Mouse (Mus musculus) CD4-positive, CD25-positive, alpha-beta regulatory T cell, adult 2 months (primary cell): Measurements from ENCODE around the gene Bcl2.
A peak's percentile ranks its signal among the peaks of the same experiment; 100 is the strongest.

ENCODE experiments used
- DNase-seq: peaks from one replicate; pipeline ENCODE4 v3.0.0-alpha.2; 2012; ENCODE audit warnings: low read depth, low spot score

Bcl2 gene

DNA sequence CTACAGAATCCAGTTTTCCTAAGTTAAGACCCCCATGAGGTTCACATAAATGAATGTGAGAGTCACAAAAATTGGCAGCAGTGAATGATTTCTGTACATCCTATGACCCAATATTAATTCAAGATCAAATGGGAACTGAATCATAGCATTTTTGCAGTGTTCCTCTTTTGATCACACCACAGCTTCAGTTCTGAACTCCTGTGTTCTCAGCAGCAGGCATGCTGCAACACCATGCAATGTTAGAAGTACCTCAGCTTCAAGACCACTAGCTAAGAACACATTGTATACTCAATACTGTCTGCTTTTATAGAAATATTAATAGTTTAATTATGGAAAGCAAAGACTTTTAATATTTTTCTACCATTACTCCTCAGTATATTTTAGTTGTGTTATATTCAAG lies 85.8 kb downstream of the Bcl2 start:
- DNase-seq = no peak

GRCm38 (mm10) chr1:106627241-106627640 lies 86.8 kb downstream of the Bcl2 start:
- no peak for DNase-seq

DNA sequence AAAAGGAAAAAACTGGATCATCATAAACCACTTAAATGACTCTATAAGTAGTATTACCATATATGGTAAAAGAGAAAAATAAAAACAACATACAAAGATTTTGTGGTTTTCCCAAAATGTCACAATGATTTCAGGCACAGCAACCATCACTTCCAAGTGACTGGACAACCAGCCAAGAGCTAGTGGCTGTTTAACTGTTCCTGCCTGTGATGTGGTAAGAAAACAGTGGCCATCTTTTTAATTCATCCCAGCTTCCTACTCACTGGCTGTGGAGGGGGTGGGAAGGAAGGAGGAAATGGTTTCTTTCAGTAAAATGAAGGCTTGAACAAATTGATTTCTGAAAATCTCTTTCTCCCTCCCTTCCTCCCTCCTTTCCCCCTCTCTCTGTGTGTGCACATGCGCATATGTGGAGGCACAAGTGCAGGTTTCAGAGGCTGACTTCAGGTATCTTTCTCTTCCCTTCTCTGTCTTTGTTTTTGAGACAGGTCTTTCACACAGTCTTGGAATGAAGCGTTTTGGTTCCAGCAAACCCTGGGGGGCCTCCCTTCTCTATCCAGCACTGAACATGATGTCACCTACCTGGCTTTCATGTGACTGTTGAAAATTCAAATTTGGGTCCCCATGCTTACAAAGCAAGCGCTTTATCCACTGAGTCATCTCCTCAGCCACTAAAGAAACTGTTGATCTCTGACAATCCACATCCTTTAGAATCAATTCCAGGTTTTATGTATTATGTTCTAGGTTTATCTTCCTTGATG lies 93.7 kb downstream of the Bcl2 start:
- DNase-seq = peak; percentile 44

DNA sequence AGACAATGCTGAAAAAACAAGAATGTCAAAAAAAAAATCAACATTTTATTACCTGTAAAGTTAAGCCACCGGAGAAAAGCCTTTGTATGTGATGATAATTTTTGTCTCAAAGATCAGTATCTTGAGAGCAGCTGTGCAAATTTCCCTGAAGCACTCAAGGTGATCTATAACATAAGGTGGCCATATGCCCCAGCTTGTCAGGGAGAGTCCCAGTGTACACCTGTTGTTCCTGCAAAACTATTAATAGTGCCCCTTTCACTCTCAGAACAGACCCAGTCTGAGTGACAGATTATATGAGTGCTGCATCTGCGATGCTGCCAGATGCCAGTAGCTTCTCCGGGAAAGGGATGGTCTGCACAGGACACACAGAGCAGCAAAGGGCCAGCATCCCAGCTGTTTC lies 95.3 kb downstream of the Bcl2 start:
- no peak for DNase-seq

DNA sequence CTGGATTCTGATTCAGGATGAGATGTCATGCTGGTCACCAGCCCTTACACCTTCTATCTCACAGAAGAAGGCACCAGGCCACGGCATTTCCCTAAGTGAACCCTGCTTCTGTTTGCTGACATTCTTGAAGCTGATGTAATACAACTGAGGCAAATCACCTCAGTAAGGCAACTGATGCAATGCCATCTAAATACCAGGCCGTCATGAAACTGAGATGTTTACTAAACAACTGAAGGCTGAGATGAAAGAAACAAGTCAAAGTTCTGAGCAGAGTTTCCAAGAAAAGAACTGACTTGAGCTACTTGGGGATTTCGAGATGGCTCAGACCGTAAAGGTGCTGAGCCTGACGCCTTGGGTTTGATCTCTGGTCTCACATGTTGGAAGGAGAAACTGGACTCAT lies 97.1 kb downstream of the Bcl2 start:
- peak; percentile 56 for DNase-seq

DNA sequence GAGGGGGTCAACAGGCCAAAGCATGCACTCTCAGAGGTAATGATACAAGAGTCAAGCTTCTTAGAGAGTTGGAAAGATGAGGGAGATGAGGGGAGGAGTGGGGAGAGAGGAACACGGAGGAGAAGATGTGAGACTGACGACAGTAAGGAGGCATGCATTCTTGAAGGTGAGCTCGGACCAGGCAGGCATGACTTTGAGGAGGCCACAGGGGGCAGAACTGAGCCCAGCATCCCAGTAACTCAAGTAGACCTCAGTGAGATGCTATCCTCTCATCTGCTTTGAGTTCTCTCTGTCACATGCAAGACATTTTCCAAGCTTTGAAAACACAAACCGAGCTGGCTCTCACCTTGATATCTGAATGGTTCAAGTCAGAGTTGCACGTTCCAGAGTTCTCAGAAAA lies 100.7 kb downstream of the Bcl2 start:
- DNase-seq = peak; percentile 72

DNA sequence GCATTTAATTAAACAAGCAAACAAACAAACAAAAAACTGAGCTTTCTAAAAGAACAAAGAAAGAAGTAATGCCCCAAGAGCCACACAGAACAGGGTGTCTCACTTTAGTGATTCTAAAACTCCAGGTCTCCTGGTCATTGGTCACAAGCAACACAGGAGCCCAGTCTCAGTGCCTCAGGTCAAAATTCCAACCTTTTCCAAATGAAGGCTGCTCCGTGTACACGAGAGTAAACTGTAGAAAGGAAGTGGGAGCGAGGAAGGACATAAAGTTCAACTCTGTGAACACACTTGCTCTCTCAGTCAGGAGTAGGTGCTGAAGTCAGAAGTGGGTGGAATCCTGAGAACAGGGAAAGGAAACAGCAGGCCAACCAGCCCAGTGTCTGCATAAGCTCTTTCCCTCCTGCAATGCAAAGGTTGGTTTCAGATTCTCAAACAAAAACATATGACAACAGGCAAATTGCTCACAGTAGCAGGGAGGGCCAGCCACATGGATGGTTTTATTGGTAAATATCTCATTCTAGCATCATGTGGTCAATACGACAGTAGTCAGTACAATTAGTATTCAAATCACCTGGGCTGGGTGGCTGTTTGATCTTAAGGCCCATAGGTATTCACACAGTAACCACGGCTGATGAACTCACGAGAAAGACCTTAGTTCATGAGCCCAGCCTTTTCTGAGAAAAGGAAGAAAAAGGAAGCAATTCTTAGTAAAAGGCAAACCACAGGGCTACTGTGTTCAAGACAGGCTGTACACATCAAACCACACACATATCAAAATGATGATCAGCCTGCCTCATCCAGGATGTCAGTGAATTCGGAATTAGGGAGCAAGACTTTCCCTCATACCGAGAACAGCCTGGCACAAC lies 101.7 kb downstream of the Bcl2 start:
- DNase-seq = peak; percentile 73

DNA sequence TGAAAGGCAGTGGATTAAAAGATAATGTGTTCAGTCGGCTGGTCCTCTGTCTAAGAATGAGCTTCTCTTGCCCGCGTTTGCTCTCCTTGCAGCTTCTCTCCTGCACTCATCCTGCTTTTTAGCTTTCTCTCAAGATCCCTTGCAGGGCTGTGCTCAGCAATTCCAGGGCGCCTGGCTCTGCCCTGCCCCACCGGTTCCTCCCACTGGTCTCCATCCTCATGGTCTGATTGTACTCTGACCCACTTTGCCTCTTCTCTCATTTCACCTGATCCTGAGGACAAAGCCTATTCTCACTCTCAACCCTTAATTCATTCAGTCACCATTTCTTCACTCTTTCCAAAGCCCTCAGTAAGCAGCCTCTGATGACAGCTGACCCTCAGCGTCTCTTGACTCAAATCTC lies 102.8 kb downstream of the Bcl2 start:
- no peak for DNase-seq

DNA sequence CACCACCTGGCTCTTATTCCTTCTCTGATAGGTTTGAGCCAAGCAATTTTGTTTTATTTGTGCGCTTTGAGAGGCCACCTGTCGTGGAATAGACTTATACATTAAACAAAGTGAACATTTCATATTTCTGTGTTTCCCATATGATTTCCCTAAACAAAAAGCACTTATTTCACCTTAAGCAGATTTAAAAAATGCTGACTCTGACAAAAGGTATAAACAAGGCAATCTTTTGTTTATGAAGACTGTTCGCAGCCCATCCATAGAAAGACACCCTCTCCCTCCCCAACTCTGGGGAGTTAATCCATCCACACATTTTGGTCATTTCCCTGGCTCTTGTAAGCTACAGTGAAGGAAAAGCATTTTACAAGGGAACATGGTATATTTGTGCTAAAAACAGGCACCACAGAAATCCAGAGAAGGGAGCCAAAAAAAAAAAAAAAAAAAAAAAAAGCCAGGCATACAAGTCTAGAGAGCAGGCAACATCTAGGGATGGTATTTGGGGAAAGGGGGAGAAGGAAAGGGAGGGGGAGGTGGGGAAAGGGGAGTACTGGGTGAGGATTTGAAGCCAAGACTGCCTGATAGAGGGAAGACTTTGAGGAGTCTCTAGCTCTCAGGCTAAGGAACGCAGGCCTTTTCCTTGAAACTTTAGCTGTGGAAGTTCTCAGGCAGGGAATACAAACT lies 105.8 kb downstream of the Bcl2 start:
- no peak for DNase-seq

- DNase-seq = peak; percentile 63
These were observed 107.1 kb downstream of the Bcl2 start for GRCm38 (mm10) chr1:106606951-106607350.

DNA sequence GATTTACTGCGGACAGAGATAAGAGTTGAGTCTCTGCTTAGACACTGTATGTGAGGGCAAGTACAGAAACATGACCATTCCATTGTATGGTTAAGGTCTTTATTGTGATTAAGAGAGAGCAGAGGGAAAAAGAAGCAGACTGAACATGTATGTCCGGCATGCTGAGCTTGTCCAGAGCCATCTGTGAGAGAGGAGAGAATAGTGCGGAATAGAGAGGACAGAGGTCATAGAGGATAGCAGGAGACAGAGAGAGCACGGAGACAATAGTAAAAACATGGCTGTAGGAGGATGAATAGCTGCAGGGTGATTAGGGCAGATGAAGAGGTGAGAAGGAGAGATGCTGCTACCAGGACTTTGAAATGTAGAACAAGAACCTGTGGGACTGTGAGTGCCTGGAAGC lies 110.7 kb downstream of the Bcl2 start:
- DNase-seq = no peak

- no peak for DNase-seq
These were observed 111.1 kb downstream of the Bcl2 start for GRCm38 (mm10) chr1:106602941-106603340.

DNA sequence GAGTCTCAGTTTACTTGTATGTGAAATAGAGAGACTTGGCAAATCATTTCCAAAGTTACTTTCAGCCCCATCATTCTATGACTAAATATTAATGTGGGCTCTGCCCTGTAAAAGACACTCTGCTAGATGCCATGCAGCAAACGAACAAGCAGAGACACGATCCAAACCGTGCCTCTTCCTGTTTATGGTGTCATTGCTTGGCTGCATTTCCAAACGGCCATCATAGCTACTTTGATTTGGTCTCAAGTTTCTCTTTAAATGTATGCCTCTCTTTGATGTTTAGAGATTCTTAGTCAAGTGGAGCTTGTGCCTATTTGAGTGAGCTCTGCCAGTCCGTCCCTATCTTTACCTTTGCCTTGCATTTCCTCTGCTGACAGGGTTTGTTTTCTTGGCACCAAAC lies 111.5 kb downstream of the Bcl2 start:
- peak; percentile 50 for DNase-seq

GRCm38 (mm10) chr1:106601247-106601646 lies 112.8 kb downstream of the Bcl2 start:
- DNase-seq = peak; percentile 55

DNA sequence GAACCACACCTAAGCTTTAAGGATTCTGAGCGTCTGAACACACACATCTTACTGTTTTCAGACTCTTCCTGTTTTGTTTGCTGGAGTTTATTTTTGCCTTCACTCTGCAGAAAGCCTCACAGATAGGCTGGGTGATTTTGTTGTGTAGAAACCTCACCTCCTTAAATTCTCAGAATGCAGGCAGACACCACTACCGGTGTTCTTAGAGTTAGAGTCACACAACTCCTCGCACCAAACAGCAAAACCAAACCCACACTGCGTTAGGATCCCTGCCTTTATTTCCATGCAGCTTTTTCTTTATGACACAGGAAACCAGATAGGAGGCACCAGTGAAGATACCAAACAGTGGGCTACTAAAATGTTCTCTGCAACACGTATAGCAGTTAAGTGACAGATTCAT lies 113.2 kb downstream of the Bcl2 start:
- DNase-seq = peak; percentile 74

DNA sequence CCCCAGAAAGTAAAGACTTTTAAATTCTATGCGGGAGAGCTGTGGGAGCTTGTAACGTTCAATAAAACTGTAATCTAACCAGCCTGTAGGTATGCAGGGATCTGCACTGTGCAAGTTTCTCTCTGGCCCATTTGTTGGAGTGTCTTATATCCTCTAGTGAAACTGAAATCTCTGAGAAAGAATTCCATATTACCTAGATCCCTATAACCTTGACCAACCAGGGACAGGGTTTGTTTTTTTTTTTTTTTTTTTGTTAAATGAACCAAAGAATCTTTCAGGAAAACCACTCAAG lies 115.8 kb downstream of the Bcl2 start:
- no peak for DNase-seq

DNA sequence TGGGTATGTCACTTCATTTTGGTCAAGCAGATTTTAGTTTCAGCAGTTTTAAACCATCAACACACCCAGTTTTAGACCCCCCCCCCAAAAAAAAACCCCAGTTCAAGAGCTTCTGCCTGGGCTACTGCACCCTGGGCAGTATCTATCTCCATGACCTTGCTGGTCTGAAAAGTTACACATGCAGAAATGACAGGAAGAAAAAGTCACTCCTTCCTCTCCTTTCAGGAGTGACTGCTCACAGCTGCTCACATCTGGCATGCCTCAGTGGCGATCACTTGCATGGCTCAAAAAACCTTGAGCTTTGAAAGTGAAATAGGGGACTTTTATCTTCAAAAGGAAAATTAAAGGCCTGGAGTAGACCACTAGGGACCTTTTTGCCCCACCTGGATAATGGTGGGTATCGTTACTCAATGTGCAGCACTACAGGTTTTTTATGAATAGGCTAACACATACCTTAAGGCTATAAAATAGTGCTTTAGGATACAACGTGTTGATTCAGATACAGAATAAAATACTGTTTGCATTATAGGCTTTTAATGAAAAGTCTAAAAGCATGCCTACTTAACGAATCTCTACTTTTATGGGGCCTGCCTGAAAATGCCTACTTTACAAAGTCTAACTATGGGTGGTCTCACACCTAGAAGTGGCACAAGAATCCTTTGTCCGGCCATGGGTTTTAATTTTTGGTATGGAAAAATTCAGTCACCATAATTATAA lies 116.3 kb downstream of the Bcl2 start:
- no peak for DNase-seq

DNA sequence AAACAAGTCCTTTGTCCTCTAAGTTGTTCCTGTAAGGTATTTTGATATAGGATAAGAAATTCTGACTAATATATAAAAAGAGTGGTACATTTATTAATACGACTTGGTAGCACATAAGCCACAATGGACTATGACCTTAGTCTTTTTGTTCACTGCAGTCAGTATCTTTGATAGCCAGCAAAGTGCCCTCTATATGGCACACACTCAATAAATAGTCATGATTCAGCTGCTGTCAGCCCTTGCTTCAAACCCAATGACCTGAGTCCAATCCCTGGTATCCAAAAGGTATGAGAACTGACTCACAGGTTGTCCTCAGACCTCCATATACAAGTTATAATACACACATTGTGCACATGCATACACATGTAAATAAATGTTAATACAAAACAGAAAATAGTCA lies 117.7 kb downstream of the Bcl2 start:
- DNase-seq = no peak

DNA sequence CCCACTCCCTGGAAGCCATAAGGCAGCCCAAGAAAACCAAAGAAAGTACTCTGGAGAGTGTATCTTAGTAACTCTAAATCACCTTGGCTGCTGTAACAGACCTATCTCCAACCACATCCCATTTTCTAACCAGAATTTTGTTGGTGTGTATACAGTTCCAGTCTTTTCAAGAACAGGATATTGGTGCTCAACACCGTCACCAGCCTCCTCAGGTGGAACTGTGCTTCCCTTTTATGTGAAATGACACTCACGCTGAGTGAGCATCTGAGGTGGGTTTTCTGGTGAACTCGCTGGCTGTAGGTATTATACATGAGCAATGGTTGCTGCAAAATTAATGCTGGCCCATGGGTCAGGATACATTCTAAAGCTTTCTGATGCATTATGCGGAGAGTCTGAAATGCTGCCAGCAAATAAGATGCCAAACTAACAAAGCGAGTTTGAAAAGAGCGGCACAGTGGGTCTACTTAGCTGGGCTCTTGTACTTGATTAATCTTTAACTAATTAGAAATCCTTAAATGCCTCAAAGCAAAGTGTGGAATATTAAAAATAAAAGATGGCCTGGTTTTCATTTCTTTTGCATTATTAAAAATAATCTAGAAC lies 118.7 kb downstream of the Bcl2 start:
- DNase-seq = no peak

DNA sequence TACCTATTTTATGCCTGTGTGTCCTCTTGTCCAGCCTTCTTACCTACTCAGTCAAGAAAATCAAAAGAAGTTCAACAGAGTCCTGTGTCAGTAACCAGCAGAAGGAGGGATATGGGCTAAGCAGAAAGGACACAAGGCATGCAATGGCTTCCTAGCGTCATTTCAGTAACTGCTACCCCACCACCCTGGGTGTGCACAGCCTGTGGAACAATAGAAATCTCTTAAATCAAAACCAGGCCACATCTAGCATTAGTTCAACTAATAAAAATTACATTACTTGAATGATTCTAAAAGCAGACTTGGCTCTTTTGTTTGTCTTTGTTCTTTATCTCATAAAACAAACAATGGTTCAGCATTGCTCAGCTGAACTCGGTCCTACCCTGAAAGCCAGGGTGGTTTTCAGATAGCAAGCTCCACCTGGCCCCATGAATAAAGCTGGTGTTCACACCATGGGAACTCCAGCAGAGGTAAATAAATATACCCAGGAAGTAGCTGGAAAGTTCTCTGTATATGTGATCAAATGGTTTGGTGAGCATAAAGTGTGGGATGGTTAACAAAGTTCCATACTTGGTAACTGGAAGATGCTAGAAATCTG lies 122.8 kb downstream of the Bcl2 start:
- DNase-seq = no peak

DNA sequence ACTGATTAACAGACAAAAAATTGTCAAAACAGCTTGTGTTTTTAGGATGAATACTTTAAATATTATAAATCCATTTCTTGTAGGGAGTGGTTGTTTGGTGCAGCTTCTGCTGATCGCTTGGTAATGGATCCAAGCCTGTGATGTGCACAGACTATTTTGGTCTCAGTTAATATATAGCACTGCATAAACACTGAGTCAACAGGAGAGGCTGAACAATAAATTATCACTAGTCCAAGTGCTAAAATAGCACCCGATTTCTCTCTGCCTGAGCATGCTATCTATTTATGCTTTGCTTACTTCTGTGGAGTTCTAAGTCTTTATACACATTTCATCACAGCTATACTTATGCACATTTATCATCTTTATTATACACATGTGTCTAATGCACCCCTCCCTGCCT lies 124.9 kb downstream of the Bcl2 start:
- DNase-seq = no peak
